Mouse (Mus musculus): ENCODE results near the gene Leo1.
"Not testable (repeated sequence)": the region's sequence is repeated elsewhere in the genome, so short reads cannot be mapped to it uniquely, and the experiment has no call there.

Leo1 gene

GRCm38 (mm10) chr9:75427366-75428273, 13.7 kb upstream of the Leo1 start:
- peak; percentile 97 for DNase-seq

- DNase-seq = no peak
Measured at GRCm38 (mm10) chr9:75428274-75428600, 13.1 kb upstream of the Leo1 start.

- DNase-seq = no peak
Measured at GRCm38 (mm10) chr9:75429040-75429439, 12.3 kb upstream of the Leo1 start.

DNA sequence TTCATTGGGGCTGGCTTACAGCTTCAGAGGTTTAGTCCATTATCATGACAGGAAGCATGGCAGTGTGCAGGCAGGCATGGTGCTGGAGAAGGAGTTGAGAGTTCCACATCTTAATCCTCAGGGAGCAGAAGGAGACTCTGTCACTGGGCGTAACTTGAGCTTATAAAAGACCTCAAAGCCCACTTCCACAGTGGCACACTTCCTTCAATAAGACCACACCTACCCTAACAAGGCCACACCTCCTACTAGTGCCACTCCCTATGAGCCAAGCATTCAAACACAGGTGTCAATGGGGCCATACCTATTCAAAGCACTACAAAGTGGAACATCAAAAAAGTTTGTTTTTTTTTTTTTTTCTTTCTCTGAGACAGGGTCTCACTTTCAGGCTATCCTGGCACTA, 11.7 kb upstream of the Leo1 start:
- DNase-seq = no peak

GRCm38 (mm10) chr9:75430822-75431621, 10.3 kb upstream of the Leo1 start:
- peak; percentile 78 for DNase-seq

- DNase-seq = no peak
Measured at GRCm38 (mm10) chr9:75432694-75433093, 8.6 kb upstream of the Leo1 start.

GRCm38 (mm10) chr9:75434172-75434793, 7.0 kb upstream of the Leo1 start:
- peak; percentile 75 for DNase-seq

GRCm38 (mm10) chr9:75434872-75435271, 6.5 kb upstream of the Leo1 start:
- DNase-seq = no peak

- peak; percentile 34 for DNase-seq
Measured at GRCm38 (mm10) chr9:75435291-75435690, 6.0 kb upstream of the Leo1 start.

DNA sequence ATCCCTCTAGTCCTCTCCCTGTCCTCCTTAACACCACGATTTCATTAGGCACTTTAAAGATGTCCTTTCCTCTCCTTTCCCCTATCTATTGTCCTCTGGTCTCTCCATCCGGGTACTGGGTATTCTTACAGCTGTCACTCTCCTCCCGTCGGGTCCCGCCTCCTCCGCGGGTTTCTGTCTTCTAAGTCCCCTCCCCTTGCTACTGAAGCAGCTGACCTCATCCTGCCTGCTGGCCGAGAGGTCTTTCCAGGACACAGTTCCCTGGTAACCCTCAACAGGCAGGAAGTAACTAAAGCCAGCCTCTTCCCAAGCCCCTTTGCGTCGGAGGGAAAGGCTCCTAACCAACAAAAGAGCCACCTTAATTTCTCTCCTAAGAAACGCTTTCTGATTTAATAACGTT, 5.4 kb upstream of the Leo1 start:
- peak; percentile 65 for DNase-seq

- peak; percentile 60 for DNase-seq
Measured at GRCm38 (mm10) chr9:75437653-75438385, 3.5 kb upstream of the Leo1 start.

DNA sequence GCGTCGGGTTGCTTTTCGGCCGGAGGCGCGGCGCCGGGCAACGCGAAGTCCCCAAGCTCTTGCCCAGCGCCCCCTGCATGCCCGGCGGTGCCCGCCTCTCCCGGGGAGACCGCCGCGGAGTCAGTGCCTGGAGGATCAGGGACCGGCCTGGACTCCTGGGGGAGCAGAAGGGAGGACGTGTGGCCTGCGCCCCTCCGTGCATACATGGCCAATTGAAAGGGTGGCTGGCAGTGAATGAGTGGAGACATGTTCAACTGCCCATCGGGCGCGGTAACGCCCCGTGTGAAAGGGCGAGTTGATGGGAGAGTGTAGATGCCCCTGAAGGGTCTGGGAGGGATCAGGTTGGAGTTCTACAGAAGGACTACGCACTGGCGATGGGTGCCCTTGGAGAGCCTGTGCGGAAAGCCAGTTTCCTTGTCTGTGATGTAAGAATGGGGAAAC, 387 bp downstream of the Leo1 start:
- DNase-seq = no peak

DNA sequence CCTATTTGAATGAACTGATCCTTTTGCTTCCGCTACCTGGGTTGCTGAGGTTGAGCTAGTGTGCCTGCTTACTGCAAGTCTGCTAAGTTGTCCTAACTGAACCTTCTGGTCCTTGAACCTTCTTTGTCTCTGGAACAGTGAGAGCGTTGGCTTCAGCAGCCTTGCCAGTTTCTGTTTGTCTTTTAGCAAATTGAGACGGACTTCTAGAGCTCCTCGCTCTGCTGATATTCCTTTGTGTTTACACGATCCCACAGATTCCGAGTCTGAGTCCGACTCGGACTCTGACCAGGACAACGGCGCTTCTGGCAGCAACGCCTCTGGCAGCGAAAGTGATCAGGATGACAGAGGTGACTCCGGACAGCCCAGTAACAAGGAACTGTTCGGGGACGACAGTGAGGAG, 3.7 kb downstream of the Leo1 start:
- no peak for DNase-seq

DNA sequence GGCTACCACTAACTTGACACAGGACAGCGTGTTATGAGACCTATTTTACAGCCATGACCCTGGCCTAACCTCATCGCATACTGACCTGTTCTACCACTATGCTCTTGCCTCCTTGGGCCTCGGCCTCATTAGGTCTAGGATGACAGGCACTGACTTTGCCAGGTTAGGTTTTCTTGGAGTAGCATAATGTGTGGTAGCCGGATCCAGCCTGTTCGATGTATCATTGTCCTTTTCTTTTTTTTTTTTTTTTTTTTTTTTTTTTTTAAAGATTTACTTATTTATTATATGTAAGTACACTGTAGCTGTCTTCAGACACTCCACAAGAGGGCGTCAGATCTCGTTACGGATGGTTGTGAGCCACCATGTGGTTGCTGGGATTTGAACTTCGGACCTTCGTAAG, 5.2 kb downstream of the Leo1 start:
- not testable (repeated sequence) for DNase-seq

DNA sequence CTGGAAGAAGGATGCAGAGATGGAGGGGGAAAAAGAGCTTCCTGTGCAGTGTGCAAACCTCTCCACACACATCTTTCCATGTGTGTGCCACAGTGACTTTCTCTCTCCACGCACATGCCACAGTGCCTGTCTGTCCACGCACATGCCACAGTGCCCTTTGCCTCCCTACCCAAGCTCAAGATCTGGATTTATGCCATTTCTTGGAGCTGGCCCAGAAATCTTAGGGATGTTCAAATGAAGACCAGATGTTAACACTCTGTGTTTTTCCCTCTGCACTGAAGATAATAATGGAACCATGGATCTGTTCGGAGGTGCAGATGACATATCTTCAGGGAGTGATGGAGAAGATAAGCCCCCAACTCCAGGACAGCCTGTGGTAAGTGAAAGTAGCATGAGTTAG, 6.7 kb downstream of the Leo1 start:
- DNase-seq = no peak

- no peak for DNase-seq
Measured at GRCm38 (mm10) chr9:75453994-75454393, 12.7 kb downstream of the Leo1 start.

GRCm38 (mm10) chr9:75455684-75456083, 14.4 kb downstream of the Leo1 start:
- DNase-seq = no peak

- DNase-seq = no peak
Measured at GRCm38 (mm10) chr9:75463050-75463660, 21.8 kb downstream of the Leo1 start.

DNA sequence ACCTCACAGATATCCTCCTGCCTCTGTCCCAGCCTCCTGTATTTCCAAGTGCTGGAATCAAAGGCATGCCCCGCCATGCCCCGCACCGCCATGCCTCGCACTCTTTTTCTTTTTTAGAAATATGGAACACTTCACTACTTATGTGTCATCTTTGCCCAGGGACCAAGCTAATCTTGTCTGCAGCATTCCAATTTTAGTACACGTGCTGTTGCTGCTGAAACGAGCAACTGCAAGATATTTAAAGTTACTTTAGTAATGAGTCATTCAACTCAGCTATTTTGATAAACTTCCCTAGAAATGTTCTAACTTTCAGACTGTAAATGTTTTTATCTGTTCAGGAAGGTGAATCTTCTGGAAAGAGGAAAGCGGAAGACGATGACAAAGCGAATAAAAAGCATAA, 24.5 kb downstream of the Leo1 start:
- no peak for DNase-seq

DNA sequence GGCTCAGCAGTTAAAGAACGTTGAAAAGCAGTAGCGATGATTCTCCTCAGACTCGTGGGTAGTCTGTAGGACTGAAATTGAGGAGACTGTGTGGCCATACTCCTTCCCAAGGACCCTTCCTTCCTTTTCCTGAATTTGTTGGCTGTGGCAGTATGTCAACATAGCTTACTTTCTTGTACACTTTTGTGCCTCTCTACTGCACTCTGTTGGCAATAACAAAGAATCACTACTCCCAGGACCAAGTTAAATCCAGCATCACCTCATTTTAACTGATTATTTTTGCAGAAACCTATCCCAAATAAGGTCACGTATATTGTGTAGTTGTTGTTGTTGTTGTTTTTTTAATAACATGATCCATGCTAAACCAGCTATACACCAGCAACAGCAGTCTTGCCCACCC, 25.3 kb downstream of the Leo1 start:
- DNase-seq = no peak

- no peak for DNase-seq
Measured at GRCm38 (mm10) chr9:75467581-75467980, 26.3 kb downstream of the Leo1 start.

DNA sequence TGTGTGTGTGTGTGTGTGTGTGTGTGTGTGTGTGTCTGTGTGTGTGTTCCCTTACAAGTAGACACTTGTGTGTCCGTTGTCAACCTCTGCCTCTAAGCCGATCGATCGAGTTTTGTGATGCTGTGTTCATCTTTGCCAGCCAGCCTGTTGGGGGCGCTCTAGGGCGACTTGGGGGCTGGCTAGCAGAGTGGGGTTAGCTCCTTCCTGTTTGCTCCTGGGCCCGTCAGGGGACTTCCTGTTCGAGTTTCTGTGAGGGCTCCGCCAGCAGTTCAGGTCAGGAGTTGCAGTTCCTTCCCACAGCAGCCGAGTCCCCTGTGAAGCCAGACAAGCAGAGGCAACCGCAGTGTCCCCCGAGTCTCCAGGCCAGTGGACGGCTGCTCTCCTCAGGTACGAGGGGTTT, 27.0 kb downstream of the Leo1 start:
- DNase-seq = no peak
